Mouse (Mus musculus) heart, adult 2 months (tissue): ENCODE data around the gene Gm45783. TPM values are rescaled to one million over a fixed set of nuclear protein-coding genes. Genes with fewer than 3 reads are reported as not detected.
"Not testable (repeated sequence)": the region's sequence is repeated elsewhere in the genome, so short reads cannot be mapped to it uniquely, and the experiment has no call there.

Experiments
- DNase-seq, 2 experiments: peaks; one replicate each; pipeline ENCODE4 v3.0.0; 2021
- H3K27ac ChIP-seq: fragments of 200-600 bp; 2 replicates; pipeline ENCODE4 v1.8.1; 2022
- H3K27me3 ChIP-seq: fragments of 200-500 bp; 2 replicates; pipeline ENCODE4 v1.6.1; 2012; ENCODE audit warnings: mild to moderate bottlenecking, low read length, inconsistent platforms, mixed read lengths; ENCODE audit not compliant: control insufficient read depth, insufficient read depth
- H3K36me3 ChIP-seq: fragments of 200-500 bp; 2 replicates; pipeline ENCODE4 v1.6.1; 2012; ENCODE audit warnings: low read length, inconsistent platforms; ENCODE audit not compliant: control insufficient read depth, insufficient read depth
- H3K4me1 ChIP-seq: fragments of 200-500 bp; 2 replicates; pipeline ENCODE4 v1.6.1; 2011; ENCODE audit warnings: low read length; ENCODE audit not compliant: control insufficient read depth, insufficient read depth
- H3K4me3 ChIP-seq: fragments of 200-600 bp; 2 replicates; pipeline ENCODE4 v1.8.1; 2022
- H3K79me2 ChIP-seq: fragments of 200-500 bp; replicated peaks from 2 replicates; pipeline ENCODE4 v1.6.1; 2012; ENCODE audit warnings: mild to moderate bottlenecking, inconsistent platforms, low read length, moderate library complexity, mixed read lengths; ENCODE audit not compliant: control insufficient read depth, insufficient read depth
- H3K9ac ChIP-seq: fragments of 200-500 bp; 2 replicates; pipeline ENCODE4 v1.6.1; 2012; ENCODE audit warnings: low read depth, mild to moderate bottlenecking, control low read depth, inconsistent platforms, low read length, mixed read lengths
- CTCF ChIP-seq: fragments of 200-600 bp; IDR thresholded peaks from 2 replicates; pipeline ENCODE4 v1.8.1; 2022; ENCODE audit warnings: antibody characterized with exemption, mild to moderate bottlenecking, moderate library complexity
- EP300 ChIP-seq: fragments of 200-500 bp; IDR thresholded peaks from 2 replicates; pipeline ENCODE4 v1.6.1; 2011; ENCODE audit warnings: low read depth, low read length, control low read depth; ENCODE audit not compliant: insufficient read depth
- WGBS: fragments of 180-500 bp; shearing (Covaris S2); methylation state at CpG from one replicate; pipeline ENCODE4 v1.1.7; 2018; 5-methylcytosine and 5-hydroxymethylcytosine counted together
- intact Hi-C: fragments of 180-260 bp; cut with DNase I; formaldehyde crosslinking; loops from one replicate; pipeline ENCODE4 v1.15.1; 2025
- long read RNA-seq: library from polyadenylated mRNA; stranded (forward); transcript quantifications from one replicate; pipeline ENCODE4 v2.0.0, GENCODE M21; 2021
- microRNA-seq, 2 experiments: library from miRNA; unstranded; fragments of <30 nt; microRNA quantifications; one replicate each; pipeline ENCODE4 v1.2.0; 2021
- polyA plus RNA-seq: library from polyadenylated mRNA; depleted of rRNA; stranded (reverse); fragments of >200 nt; gene quantifications from 2 replicates; pipeline ENCODE4 v1.2.3, GENCODE M21; 2012; rRNA removed
- total RNA-seq, 2 experiments: library from RNA; stranded (reverse); gene quantifications; 2 replicates each; pipeline ENCODE4 v1.2.3; 2021

The Gm45783 gene
- total RNA-seq (not detected), polyA plus RNA-seq (not detected in 2 replicates)
- long read RNA-seq = 0 reads

GRCm38 (mm10) chr7:7374431-7374830, at the start of gene Gm45783:
Gene Gm45783 (minus strand): TSS chr7:7374573.
- 54% methylated on average over 12 of the region's 12 CpGs for WGBS
- intact Hi-C loops = not testable (repeated sequence)

GRCm38 (mm10) chr7:7399603-7400002, 25.2 kb upstream of the Gm45783 start, which contains the start of gene Vmn2r31:
Gene Vmn2r31 (minus strand): TSS chr7:7399703.
- H3K4me3 ChIP-seq, H3K4me1 ChIP-seq, DNase-seq, H3K27ac ChIP-seq, H3K79me2 ChIP-seq, H3K36me3 ChIP-seq, H3K27me3 ChIP-seq, intact Hi-C loops, H3K9ac ChIP-seq: not testable (repeated sequence)

More at GRCm38 (mm10) chr7:7374431-7374830, at the start of gene Gm45783:
- not testable (repeated sequence) for H3K36me3 ChIP-seq, H3K9ac ChIP-seq, DNase-seq, H3K27me3 ChIP-seq, H3K79me2 ChIP-seq, H3K27ac ChIP-seq, H3K4me1 ChIP-seq
- peak within 1 kb of the TSS; percentile 22 for H3K4me3 ChIP-seq

GRCm38 (mm10) chr7:7337509-7337908, 36.9 kb downstream of the Gm45783 start, which contains the start of gene Vmn2r30:
Gene Vmn2r30 (minus strand): TSS chr7:7337609.
- H3K4me3 ChIP-seq, H3K27ac ChIP-seq, H3K79me2 ChIP-seq, H3K27me3 ChIP-seq, H3K9ac ChIP-seq, H3K4me1 ChIP-seq, intact Hi-C loops, H3K36me3 ChIP-seq, DNase-seq: not testable (repeated sequence)
- 0% methylated on average over 1 of the region's 1 CpGs for WGBS

- H3K4me1 ChIP-seq = peaks cover 2% of the 10 kb centered on the region; the same call in 1 of the 2 replicates
- peak in 1 of 2 experiments; percentile 46 for DNase-seq
- H3K36me3 ChIP-seq = no peaks in the 10 kb centered on the region
- TF ChIP-seq EP300 (no peak), CTCF (peak; percentile 68)
- 80% methylated on average over 16 of the region's 16 CpGs for WGBS
- no peaks in the 10 kb centered on the region for H3K27me3 ChIP-seq
- intact Hi-C loops = loop anchor here (5.0 to 10.0 kb wide), 2 partner anchors 933 to 1011 kb away; partner anchors contain the start of genes Zfp667 and Zfp78
- no peaks in the 10 kb centered on the region for H3K79me2 ChIP-seq
- no peak overlapping the region for H3K4me3 ChIP-seq
- H3K27ac ChIP-seq = no peak overlapping the region
- no peak overlapping the region for H3K9ac ChIP-seq
Measured at GRCm38 (mm10) chr7:7295595-7295994, 78.8 kb downstream of the Gm45783 start.

Small RNAs within 50 kb of the gene (microRNA-seq; reads per million reads assigned to microRNA genes)
- gene Mir5620 = 3.1 to 3.9 reads per million in 2 experiments

Other genes with a start within 250 kb of the Gm45783 start
- gene Zfp773, start 237.8 kb downstream of the Gm45783 start, total RNA-seq = under 1 TPM; 0.23 to 0.32 TPM
- gene Zfp773, start 237.8 kb downstream of the Gm45783 start, polyA plus RNA-seq = 0.14 and 0.20 TPM in 2 replicates
- 1 to 10 TPM; 2.0 to 2.1 TPM for gene Zfp418, start 203.2 kb downstream of the Gm45783 start, total RNA-seq
- gene Zfp418, start 203.2 kb downstream of the Gm45783 start, polyA plus RNA-seq = 0.51 and 1.2 TPM in 2 replicates
- gene Zfp772, start 164.6 kb downstream of the Gm45783 start, total RNA-seq = 1 to 10 TPM; 1.3 to 2.3 TPM
- 1.00 and 1.8 TPM in 2 replicates for gene Zfp772, start 164.6 kb downstream of the Gm45783 start, polyA plus RNA-seq
- under 1 TPM in 1 of 2 experiments, not detected in 1; 0.09 TPM for gene Vmn2r29, start 127.2 kb downstream of the Gm45783 start, total RNA-seq
- gene Vmn2r29, start 127.2 kb downstream of the Gm45783 start, polyA plus RNA-seq = 0.06 TPM in 1 of 2 replicates, not detected in the other
- gene Gm45844, start 96.3 kb downstream of the Gm45783 start, total RNA-seq = 1 to 10 TPM in 1 of 2 experiments, under 1 TPM in 1; 0.34 to 2.2 TPM
- 0.20 and 0.98 TPM in 2 replicates for gene Gm45844, start 96.3 kb downstream of the Gm45783 start, polyA plus RNA-seq
- gene Clcn4, start 73.7 kb downstream of the Gm45783 start, total RNA-seq = 10 to 100 TPM; 50.1 to 55.4 TPM
- gene Clcn4, start 73.7 kb downstream of the Gm45783 start, polyA plus RNA-seq = 27.2 and 48.8 TPM in 2 replicates
- not detected for gene Vmn2r30, start 37.0 kb downstream of the Gm45783 start, total RNA-seq
- not detected in 2 replicates for gene Vmn2r30, start 37.0 kb downstream of the Gm45783 start, polyA plus RNA-seq
- gene Vmn2r31, start 25.1 kb upstream of the Gm45783 start, total RNA-seq = not detected
- gene Vmn2r31, start 25.1 kb upstream of the Gm45783 start, polyA plus RNA-seq = not detected in 2 replicates
- not detected for gene Vmn2r32, start 105.4 kb upstream of the Gm45783 start, total RNA-seq
- gene Vmn2r32, start 105.4 kb upstream of the Gm45783 start, polyA plus RNA-seq = not detected in 2 replicates
- gene Vmn2r33, start 192.2 kb upstream of the Gm45783 start, total RNA-seq = not detected
- not detected in 2 replicates for gene Vmn2r33, start 192.2 kb upstream of the Gm45783 start, polyA plus RNA-seq